Mouse (Mus musculus): ENCODE results near the gene Ak1. TPM values are rescaled to one million over a fixed set of nuclear protein-coding genes. Genes with fewer than 3 reads are reported as not detected.

Ak1 gene
- polyA plus RNA-seq, 1 experiment from 2014 or later: 31.7 TPM

GRCm38 (mm10) chr2:32578146-32579046, 43.2 kb upstream of the Ak1 start:
- WGBS: 35% methylated on average over 25 of the region's 30 CpGs
- H3K36me3 ChIP-seq (ENCODE audit: insufficient read depth, low read length): no peaks in the 10 kb centered on the region
- no peak overlapping the region for H3K27ac ChIP-seq (ENCODE audit: low read length)
- no peak overlapping the region for H3K4me2 ChIP-seq (replicated peaks; ENCODE audit: low read depth, low read length)
- ATAC-seq (peak; percentile 13; the same call in 1 of the 2 replicates), DNase-seq (ENCODE audit: low spot score) (no peak)
- H3K9ac ChIP-seq (replicated peaks; ENCODE audit: low read depth): no peak overlapping the region
- no peak overlapping the region for H3K4me3 ChIP-seq (ENCODE audit: low read depth, low read length)
- TF ChIP-seq EP300 (IDR thresholded peaks at IDR 0.05) (no peak), CTCF (IDR thresholded peaks at IDR 0.05) (no peak)
- H3K9me3 ChIP-seq (ENCODE audit: low read length): no peaks in the 10 kb centered on the region
- no peaks in the 10 kb centered on the region for H3K4me1 ChIP-seq (ENCODE audit: insufficient read depth, low read depth, low read length)
- H3K27me3 ChIP-seq (replicated peaks; ENCODE audit: insufficient read depth, low read length): peaks cover 10% of the 10 kb centered on the region; the same call in 1 of the 2 replicates

- Histone ChIP-seq H3K9me3 (ENCODE audit: low read length) (no peaks in the 10 kb centered on the region), H3K4me3 (ENCODE audit: low read depth, low read length) (no peak overlapping the region), H3K4me2 (replicated peaks; ENCODE audit: low read depth, low read length) (no peak overlapping the region), H3K27ac (ENCODE audit: low read length) (no peak overlapping the region), H3K36me3 (ENCODE audit: insufficient read depth, low read length) (no peaks in the 10 kb centered on the region), H3K9ac (replicated peaks; ENCODE audit: low read depth) (no peak overlapping the region), H3K4me1 (ENCODE audit: insufficient read depth, low read depth, low read length) (no peaks in the 10 kb centered on the region), H3K27me3 (replicated peaks; ENCODE audit: insufficient read depth, low read length) (peaks cover 5% of the 10 kb centered on the region; the same call in 1 of the 2 replicates)
- ATAC-seq (peak; percentile 71), DNase-seq (ENCODE audit: low spot score) (peak; percentile 89)
- TF ChIP-seq EP300 (IDR thresholded peaks at IDR 0.05) (no peak), CTCF (IDR thresholded peaks at IDR 0.05) (peak; percentile 33)
- 38% methylated on average over 19 of the region's 19 CpGs for WGBS
These were observed 40.0 kb upstream of the Ak1 start for GRCm38 (mm10) chr2:32581450-32582095.

- Histone ChIP-seq H3K27me3 (replicated peaks; ENCODE audit: insufficient read depth, low read length) (peaks cover 5% of the 10 kb centered on the region; the same call in 1 of the 2 replicates), H3K27ac (ENCODE audit: low read length) (no peak overlapping the region), H3K4me1 (ENCODE audit: insufficient read depth, low read depth, low read length) (peaks cover 2% of the 10 kb centered on the region; the same call in 1 of the 2 replicates), H3K36me3 (ENCODE audit: insufficient read depth, low read length) (no peaks in the 10 kb centered on the region), H3K4me2 (replicated peaks; ENCODE audit: low read depth, low read length) (peak overlapping the region; percentile 33), H3K9ac (replicated peaks; ENCODE audit: low read depth) (no peak overlapping the region), H3K9me3 (ENCODE audit: low read length) (no peaks in the 10 kb centered on the region), H3K4me3 (ENCODE audit: low read depth, low read length) (no peak overlapping the region)
- WGBS: 9% methylated on average over 37 of the region's 37 CpGs
- TF ChIP-seq CTCF (IDR thresholded peaks at IDR 0.05) (peak; percentile 99), EP300 (IDR thresholded peaks at IDR 0.05) (no peak)
- DNase-seq (ENCODE audit: low spot score) (peak; percentile 92), ATAC-seq (peak; percentile 59)
These were observed 38.4 kb upstream of the Ak1 start for GRCm38 (mm10) chr2:32582830-32583799.

- ATAC-seq (no peak), DNase-seq (ENCODE audit: low spot score) (no peak)
- H3K27me3 ChIP-seq (replicated peaks; ENCODE audit: insufficient read depth, low read length): no peaks in the 10 kb centered on the region
- H3K36me3 ChIP-seq (ENCODE audit: insufficient read depth, low read length): no peaks in the 10 kb centered on the region
- H3K4me1 ChIP-seq (ENCODE audit: insufficient read depth, low read depth, low read length): peaks cover 9% of the 10 kb centered on the region; the same call in 1 of the 2 replicates
- H3K9ac ChIP-seq (replicated peaks; ENCODE audit: low read depth): no peak overlapping the region
- no peaks in the 10 kb centered on the region for H3K9me3 ChIP-seq (ENCODE audit: low read length)
- no peak overlapping the region for H3K4me2 ChIP-seq (replicated peaks; ENCODE audit: low read depth, low read length)
- H3K27ac ChIP-seq (ENCODE audit: low read length): no peak overlapping the region
- H3K4me3 ChIP-seq (ENCODE audit: low read depth, low read length): no peak overlapping the region
- TF ChIP-seq EP300 (IDR thresholded peaks at IDR 0.05) (no peak), CTCF (IDR thresholded peaks at IDR 0.05) (no peak)
- WGBS: 86% methylated on average over 7 of the region's 7 CpGs
These were observed 36.3 kb upstream of the Ak1 start for GRCm38 (mm10) chr2:32585149-32585714.

- peak; percentile 96 for DNase-seq (ENCODE audit: low spot score)
- Histone ChIP-seq H3K9ac (replicated peaks; ENCODE audit: low read depth) (peak within 1 kb of the TSS; percentile 61), H3K4me2 (replicated peaks; ENCODE audit: low read depth, low read length) (peak within 1 kb of the TSS; percentile 68), H3K4me1 (ENCODE audit: insufficient read depth, low read depth, low read length) (peaks cover 15% of the 10 kb centered on the region), H3K36me3 (ENCODE audit: insufficient read depth, low read length) (no peaks in the 10 kb centered on the region), H3K27me3 (replicated peaks; ENCODE audit: insufficient read depth, low read length) (no peaks in the 10 kb centered on the region), H3K4me3 (ENCODE audit: low read depth, low read length) (peak within 1 kb of the TSS; percentile 53), H3K9me3 (ENCODE audit: low read length) (no peaks in the 10 kb centered on the region), H3K27ac (ENCODE audit: low read length) (peak within 1 kb of the TSS; percentile 71)
- WGBS: under 1% methylated on average over 38 of the region's 38 CpGs
- peak; percentile 93 for ATAC-seq
- TF ChIP-seq EP300 (IDR thresholded peaks at IDR 0.05) (no peak), CTCF (IDR thresholded peaks at IDR 0.05) (peak; percentile 68)
These were observed 34.6 kb upstream of the Ak1 start, which contains the start of gene St6galnac4 for GRCm38 (mm10) chr2:32586871-32587351. TSS of gene St6galnac4 (plus strand) at chr2:32587095.
